Mouse (Mus musculus): ENCODE results near the gene Ptprn. TPM values are rescaled to one million over a fixed set of nuclear protein-coding genes. Genes with fewer than 3 reads are reported as not detected.

The Ptprn gene
- polyA plus RNA-seq, 1 experiment from 2014 or later = 26.1 TPM

DNA sequence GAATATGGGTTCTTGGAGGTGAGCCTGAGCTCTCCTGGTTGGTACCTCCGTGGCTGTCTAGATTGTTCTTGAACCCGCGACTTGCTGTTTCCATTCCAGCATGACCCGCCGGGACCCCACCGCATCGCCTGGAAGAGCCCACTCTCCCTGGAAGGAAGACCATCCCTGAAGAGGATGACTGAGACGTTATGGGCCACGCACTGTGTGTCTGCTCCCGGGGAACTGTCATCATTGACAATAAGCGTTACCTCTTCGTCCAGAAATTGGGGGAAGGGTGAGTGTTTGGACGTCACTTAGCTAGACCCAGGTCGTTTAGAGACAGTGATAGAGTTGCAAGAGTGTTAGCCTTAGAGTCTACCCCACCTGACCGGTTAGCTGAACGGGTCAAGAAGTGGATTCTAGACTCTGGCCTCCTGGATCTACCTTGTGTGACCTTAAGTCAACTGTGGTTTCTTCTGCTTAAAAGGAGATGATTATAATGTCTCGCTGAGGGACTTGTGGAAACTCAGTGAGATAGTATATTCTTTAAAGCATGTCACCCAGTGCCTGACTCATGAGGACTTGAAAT is 53.1 kb downstream of the Ptprn start:
- Histone ChIP-seq H3K36me3 (replicated peaks; ENCODE audit: control insufficient read depth, insufficient read depth) (peaks cover 35% of the 10 kb centered on the region), H3K9ac (peak overlapping the region; percentile 82), H3K27me3 (ENCODE audit: control insufficient read depth, insufficient read depth, low read length) (peaks cover 3% of the 10 kb centered on the region; the same call in 1 of the 2 replicates), H3K27ac (no peak overlapping the region), H3K4me3 (replicated peaks; ENCODE audit: low read length) (peak overlapping the region; percentile 79), H3K4me1 (replicated peaks; ENCODE audit: control insufficient read depth, insufficient read depth, low read length) (peaks cover 28% of the 10 kb centered on the region), H3K9me3 (ENCODE audit: control insufficient read depth, low read length) (no peaks in the 10 kb centered on the region), H3K4me2 (replicated peaks) (peak overlapping the region; percentile 93)
- 13% methylated on average over 17 of the region's 17 CpGs for WGBS
- no peak; the same call in 1 of the 2 replicates for ATAC-seq (ENCODE audit: low FRiP score)
- DNase-seq (ENCODE audit: low spot score) = no peak

GRCm38 (mm10) chr1:75210136-75211087 is 53.9 kb downstream of the Ptprn start, which contains the start of the genes Glb1l and Stk16:
Glb1l (minus strand) TSS chr1:75210813.
Stk16 (plus strand) TSS chr1:75210838.
- ATAC-seq (ENCODE audit: low FRiP score) (peak; percentile 95), DNase-seq (ENCODE audit: low spot score) (peak; percentile 99)
- Histone ChIP-seq H3K27ac (0 out of 2 replicates have a peak within 1 kb of the TSS, but pooled peaks have one; percentile 44), H3K36me3 (replicated peaks; ENCODE audit: control insufficient read depth, insufficient read depth) (peaks cover 31% of the 10 kb centered on the region), H3K4me1 (replicated peaks; ENCODE audit: control insufficient read depth, insufficient read depth, low read length) (peaks cover 28% of the 10 kb centered on the region), H3K9ac (peak within 1 kb of the TSS; percentile 82), H3K9me3 (ENCODE audit: control insufficient read depth, low read length) (no peaks in the 10 kb centered on the region), H3K4me3 (replicated peaks; ENCODE audit: low read length) (peak within 1 kb of the TSS; percentile 79), H3K4me2 (replicated peaks) (peak within 1 kb of the TSS; percentile 93), H3K27me3 (ENCODE audit: control insufficient read depth, insufficient read depth, low read length) (no peaks in the 10 kb centered on the region)
- 7% methylated on average over 42 of the region's 42 CpGs for WGBS

- 14% methylated on average over 34 of the region's 34 CpGs for WGBS
- ATAC-seq (ENCODE audit: low FRiP score) (no peak), DNase-seq (ENCODE audit: low spot score) (no peak)
- H3K4me3 ChIP-seq (replicated peaks; ENCODE audit: low read length) = peak overlapping the region; percentile 25
- H3K4me2 ChIP-seq (replicated peaks) = peak overlapping the region; percentile 93
- H3K27ac ChIP-seq = no peak overlapping the region
- no peaks in the 10 kb centered on the region for H3K27me3 ChIP-seq (ENCODE audit: control insufficient read depth, insufficient read depth, low read length)
- peaks cover 28% of the 10 kb centered on the region for H3K4me1 ChIP-seq (replicated peaks; ENCODE audit: control insufficient read depth, insufficient read depth, low read length)
- H3K9me3 ChIP-seq (ENCODE audit: control insufficient read depth, low read length) = no peaks in the 10 kb centered on the region
- peak overlapping the region; percentile 52 for H3K9ac ChIP-seq
- H3K36me3 ChIP-seq (replicated peaks; ENCODE audit: control insufficient read depth, insufficient read depth) = peaks cover 22% of the 10 kb centered on the region
Measured at GRCm38 (mm10) chr1:75208967-75209678, 55.2 kb downstream of the Ptprn start.

GRCm38 (mm10) chr1:75201236-75201635 is 63.1 kb downstream of the Ptprn start:
- Histone ChIP-seq H3K4me1 (replicated peaks; ENCODE audit: control insufficient read depth, insufficient read depth, low read length) (no peaks in the 10 kb centered on the region), H3K4me2 (replicated peaks) (no peak overlapping the region), H3K27me3 (ENCODE audit: control insufficient read depth, insufficient read depth, low read length) (no peaks in the 10 kb centered on the region), H3K9me3 (ENCODE audit: control insufficient read depth, low read length) (no peaks in the 10 kb centered on the region), H3K36me3 (replicated peaks; ENCODE audit: control insufficient read depth, insufficient read depth) (peaks cover 31% of the 10 kb centered on the region), H3K4me3 (replicated peaks; ENCODE audit: low read length) (no peak overlapping the region), H3K27ac (no peak overlapping the region), H3K9ac (no peak overlapping the region)
- WGBS = 90% methylated on average over 1 of the region's 1 CpGs
- no peak for ATAC-seq (ENCODE audit: low FRiP score)
- no peak for DNase-seq (ENCODE audit: low spot score)

Small RNAs within 50 kb of the gene (microRNA-seq; reads per million reads assigned to microRNA genes)
- gene Gm27943 = not detected

Other genes starting within 250 kb of the Ptprn start
- 6.8 and 7.5 TPM in 2 replicates for gene Nhej1, start 139.3 kb downstream of the Ptprn start, polyA plus RNA-seq (2014; fragmentation: Nextera tagmentation; extraction: Ambion mirVana)
- gene Slc23a3, start 130.6 kb downstream of the Ptprn start, polyA plus RNA-seq (2014; fragmentation: Nextera tagmentation; extraction: Ambion mirVana) = not detected in 2 replicates
- gene Cnppd1, start 121.8 kb downstream of the Ptprn start, polyA plus RNA-seq (2014; fragmentation: Nextera tagmentation; extraction: Ambion mirVana) = 42.4 and 47.4 TPM in 2 replicates
- 136 and 156 TPM in 2 replicates for gene Retreg2, start 121.7 kb downstream of the Ptprn start, polyA plus RNA-seq (2014; fragmentation: Nextera tagmentation; extraction: Ambion mirVana)
- 36.7 and 38.0 TPM in 2 replicates for gene Zfand2b, start 95.9 kb downstream of the Ptprn start, polyA plus RNA-seq (2014; fragmentation: Nextera tagmentation; extraction: Ambion mirVana)
- gene Abcb6, start 84.1 kb downstream of the Ptprn start, polyA plus RNA-seq (2014; fragmentation: Nextera tagmentation; extraction: Ambion mirVana) = 39.0 and 39.7 TPM in 2 replicates
- gene Ankzf1, start 72.4 kb downstream of the Ptprn start, polyA plus RNA-seq (2014; fragmentation: Nextera tagmentation; extraction: Ambion mirVana) = 16.7 and 18.4 TPM in 2 replicates
- gene Atg9a, start 72.3 kb downstream of the Ptprn start, polyA plus RNA-seq (2014; fragmentation: Nextera tagmentation; extraction: Ambion mirVana) = 53.6 and 59.5 TPM in 2 replicates
- 15.8 and 19.5 TPM in 2 replicates for gene Glb1l, start 53.7 kb downstream of the Ptprn start, polyA plus RNA-seq (2014; fragmentation: Nextera tagmentation; extraction: Ambion mirVana)
- gene Stk16, start 53.7 kb downstream of the Ptprn start, polyA plus RNA-seq (2014; fragmentation: Nextera tagmentation; extraction: Ambion mirVana) = 121 and 128 TPM in 2 replicates
- gene Tuba4a, start 44.6 kb downstream of the Ptprn start, polyA plus RNA-seq (2014; fragmentation: Nextera tagmentation; extraction: Ambion mirVana) = 13.8 and 20.8 TPM in 2 replicates
- not detected in 2 replicates for gene A630095N17Rik, start 32.4 kb downstream of the Ptprn start, polyA plus RNA-seq (2014; fragmentation: Nextera tagmentation; extraction: Ambion mirVana)
- gene Dnajb2, start 28.1 kb downstream of the Ptprn start, polyA plus RNA-seq (2014; fragmentation: Nextera tagmentation; extraction: Ambion mirVana) = 39.5 and 45.2 TPM in 2 replicates
- gene Resp18, start 13.9 kb upstream of the Ptprn start, polyA plus RNA-seq (2014; fragmentation: Nextera tagmentation; extraction: Ambion mirVana) = 232 and 253 TPM in 2 replicates
- gene Dnpep, start 53.5 kb upstream of the Ptprn start, polyA plus RNA-seq (2014; fragmentation: Nextera tagmentation; extraction: Ambion mirVana) = 132 and 141 TPM in 2 replicates
- 1.0 and 1.7 TPM in 2 replicates for gene Des, start 95.8 kb upstream of the Ptprn start, polyA plus RNA-seq (2014; fragmentation: Nextera tagmentation; extraction: Ambion mirVana)
- gene Speg, start 110.8 kb upstream of the Ptprn start, polyA plus RNA-seq (2014; fragmentation: Nextera tagmentation; extraction: Ambion mirVana) = 18.0 and 22.9 TPM in 2 replicates
- gene Gmppa, start 171.4 kb upstream of the Ptprn start, polyA plus RNA-seq (2014; fragmentation: Nextera tagmentation; extraction: Ambion mirVana) = 53.1 and 65.0 TPM in 2 replicates
- 4.9 and 5.0 TPM in 2 replicates for gene Asic4, start 185.9 kb upstream of the Ptprn start, polyA plus RNA-seq (2014; fragmentation: Nextera tagmentation; extraction: Ambion mirVana)
- gene Chpf, start 214.8 kb upstream of the Ptprn start, polyA plus RNA-seq (2014; fragmentation: Nextera tagmentation; extraction: Ambion mirVana) = 49.2 and 55.0 TPM in 2 replicates
- 37.5 and 40.3 TPM in 2 replicates for gene Tmem198, start 215.0 kb upstream of the Ptprn start, polyA plus RNA-seq (2014; fragmentation: Nextera tagmentation; extraction: Ambion mirVana)
- gene Obsl1, start 241.9 kb upstream of the Ptprn start, polyA plus RNA-seq (2014; fragmentation: Nextera tagmentation; extraction: Ambion mirVana) = 22.6 and 25.9 TPM in 2 replicates
- gene Inha, start 242.6 kb upstream of the Ptprn start, polyA plus RNA-seq (2014; fragmentation: Nextera tagmentation; extraction: Ambion mirVana) = 9.7 and 9.9 TPM in 2 replicates